Mouse (Mus musculus) gastrocnemius, adult 18-20 months (tissue): Measurements from ENCODE around the gene Pip5k1b. TPM values are rescaled to one million over a fixed set of nuclear protein-coding genes. Genes with fewer than 3 reads are reported as not detected.

ENCODE experiments used
- DNase-seq: peaks from one replicate; pipeline ENCODE4 v3.0.0; 2021; ENCODE audit warnings: low spot score
- total RNA-seq, 2 experiments: library from RNA; stranded (reverse); gene quantifications; 2 replicates each; pipeline ENCODE4 v1.2.3; 2021

The Pip5k1b gene
- total RNA-seq, 2 experiments from 2014 or later, result 0.34 to 0.50 TPM

- DNase-seq, result no peak
Observed at GRCm38 (mm10) chr19:24426759-24427181, 128.9 kb downstream of the Pip5k1b start.

- DNase-seq, result no peak
Observed at GRCm38 (mm10) chr19:24418030-24418429, 137.6 kb downstream of the Pip5k1b start.

GRCm38 (mm10) chr19:24417659-24418004 lies 138.0 kb downstream of the Pip5k1b start:
- no peak for DNase-seq

GRCm38 (mm10) chr19:24416975-24417658 lies 138.6 kb downstream of the Pip5k1b start:
- no peak for DNase-seq

- no peak for DNase-seq
Observed at GRCm38 (mm10) chr19:24415778-24416621, 139.7 kb downstream of the Pip5k1b start.

GRCm38 (mm10) chr19:24408863-24409564 lies 146.7 kb downstream of the Pip5k1b start:
- DNase-seq, result no peak

- no peak for DNase-seq
Observed at GRCm38 (mm10) chr19:24404716-24405115, 151.0 kb downstream of the Pip5k1b start.

- DNase-seq, result no peak
Observed at GRCm38 (mm10) chr19:24403245-24403644, 152.4 kb downstream of the Pip5k1b start.

- DNase-seq, result no peak
Observed at GRCm38 (mm10) chr19:24393920-24394319, 161.8 kb downstream of the Pip5k1b start.

- no peak for DNase-seq
Observed at GRCm38 (mm10) chr19:24391519-24392251, 164.0 kb downstream of the Pip5k1b start.

GRCm38 (mm10) chr19:24386956-24387865 lies 168.5 kb downstream of the Pip5k1b start:
- no peak for DNase-seq

- no peak for DNase-seq
Observed at GRCm38 (mm10) chr19:24378470-24378869, 177.2 kb downstream of the Pip5k1b start.

- peak; percentile 19 for DNase-seq
Observed at GRCm38 (mm10) chr19:24371763-24372640, 183.7 kb downstream of the Pip5k1b start.

- no peak for DNase-seq
Observed at GRCm38 (mm10) chr19:24368419-24368818, 187.3 kb downstream of the Pip5k1b start.

- no peak for DNase-seq
Observed at GRCm38 (mm10) chr19:24367722-24368121, 187.9 kb downstream of the Pip5k1b start.

GRCm38 (mm10) chr19:24366747-24367146 lies 188.9 kb downstream of the Pip5k1b start:
- no peak for DNase-seq

GRCm38 (mm10) chr19:24362626-24363321 lies 192.9 kb downstream of the Pip5k1b start:
- no peak for DNase-seq

GRCm38 (mm10) chr19:24359270-24359669 lies 196.4 kb downstream of the Pip5k1b start:
- no peak for DNase-seq
